Comparison of ENCODE assay signal across 18 mouse cellular contexts in the genomic region with DNA sequence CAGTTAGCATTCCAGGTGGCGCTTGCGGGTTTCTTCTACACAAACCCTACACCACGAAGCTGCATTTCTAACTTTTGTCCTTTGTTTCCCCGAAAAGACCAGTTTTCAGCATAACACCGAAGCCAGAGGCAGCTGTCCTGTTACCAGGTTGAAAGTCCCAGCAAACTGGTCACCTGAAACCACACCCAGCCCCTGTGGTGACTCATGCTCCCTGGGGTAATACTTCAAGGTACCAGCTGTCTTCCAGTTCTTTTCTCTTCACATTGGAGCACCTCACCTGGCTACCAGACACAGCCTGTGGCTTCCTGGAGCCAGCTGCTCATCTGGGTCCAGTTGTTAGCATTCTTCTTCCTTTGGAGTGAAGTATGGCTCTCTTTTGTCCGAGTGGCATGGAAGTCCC.
A peak's percentile ranks its signal among the peaks of the same experiment; 100 is the strongest.
DNase-seq lines count a peak whose midpoint lies in the region.
"Had no signal": no experiment of that assay in that cellular context is flagged by ENCODE, and none has a peak within 500 bp of the region (broad histone marks: within the 10 kb centered on the region; RNA-seq: fewer than 3 reads in every experiment).

No protein-coding gene starts in this region.

- 89% methylated on average over 6 of the region's 6 CpGs for WGBS in limb, embryonic 10.5 days

- H3K27ac ChIP-seq in limb, embryonic 10.5 days: peak overlapping the region; percentile 57
- H3K27ac ChIP-seq: heart, adult 2 months; hindbrain, embryonic 14.5 days; intestine, embryonic 15.5 days had no signal

- DNase-seq in heart, adult 11 months: peak; percentile 40
- no peak for DNase-seq in heart, adult 9 months (ENCODE audit: low spot score in 2 of 2)
- peak; percentile 30 for DNase-seq in R1 (ENCODE audit: low read depth, low spot score)
- no peak for DNase-seq in limb, embryonic 10.5 days (ENCODE audit: low spot score)
- DNase-seq in left cerebral cortex, adult 8-10 months (ENCODE audit: low spot score in 2 of 2): no peak
- DNase-seq in c-Kit-positive CD71-positive TER-119-positive erythroid progenitor cells, embryonic 14.5 days (ENCODE audit: low spot score): no peak
- DNase-seq in frontal cortex, postnatal 14 days (ENCODE audit: low spot score in 2 of 2): no peak
- DNase-seq: adrenal gland, adult 2 months; adrenal gland, postnatal 25 days; cerebellum, adult 2 months; cerebellum, postnatal 10 days; gastrocnemius, postnatal 10 days; heart, adult 2 months had no signal

- H3K9me3 ChIP-seq in limb, embryonic 10.5 days (replicated peaks): 0 out of 2 replicates have a peak, but pooled peaks cover 2% of the 10 kb centered on the region
- H3K9me3 ChIP-seq: G1E; intestine, embryonic 15.5 days had no signal

- no peak overlapping the region for H3K4me3 ChIP-seq in limb, embryonic 10.5 days
- H3K4me3 ChIP-seq: heart, adult 2 months; heart, embryonic 12.5 days; hindbrain, embryonic 10.5 days; intestine, embryonic 15.5 days had no signal

- peaks cover 26% of the 10 kb centered on the region for H3K36me3 ChIP-seq in limb, embryonic 10.5 days

- H3K4me1 ChIP-seq in limb, embryonic 10.5 days: peaks cover 39% of the 10 kb centered on the region
- H3K4me1 ChIP-seq: heart, embryonic 12.5 days had no signal

- no peaks in the 10 kb centered on the region for H3K27me3 ChIP-seq in limb, embryonic 10.5 days (ENCODE audit: low read depth, poor library complexity, severe bottlenecking)
- H3K27me3 ChIP-seq: heart, embryonic 12.5 days; intestine, embryonic 15.5 days had no signal

Comparison
In these comparisons a context has a peak if more than half of its experiments do, and no peak if none do; other contexts are left out.
1. DNase-seq: peak in heart, adult 11 months (single experiment) and R1 (single experiment); none in heart, adult 9 months (0 of 2), limb, embryonic 10.5 days (single experiment), left cerebral cortex, adult 8-10 months (0 of 2), c-Kit-positive CD71-positive TER-119-positive erythroid progenitor cells, embryonic 14.5 days (single experiment) and frontal cortex, postnatal 14 days (0 of 2).